Comparison of ENCODE assay signal across 8 mouse cellular contexts in the genomic region with DNA sequence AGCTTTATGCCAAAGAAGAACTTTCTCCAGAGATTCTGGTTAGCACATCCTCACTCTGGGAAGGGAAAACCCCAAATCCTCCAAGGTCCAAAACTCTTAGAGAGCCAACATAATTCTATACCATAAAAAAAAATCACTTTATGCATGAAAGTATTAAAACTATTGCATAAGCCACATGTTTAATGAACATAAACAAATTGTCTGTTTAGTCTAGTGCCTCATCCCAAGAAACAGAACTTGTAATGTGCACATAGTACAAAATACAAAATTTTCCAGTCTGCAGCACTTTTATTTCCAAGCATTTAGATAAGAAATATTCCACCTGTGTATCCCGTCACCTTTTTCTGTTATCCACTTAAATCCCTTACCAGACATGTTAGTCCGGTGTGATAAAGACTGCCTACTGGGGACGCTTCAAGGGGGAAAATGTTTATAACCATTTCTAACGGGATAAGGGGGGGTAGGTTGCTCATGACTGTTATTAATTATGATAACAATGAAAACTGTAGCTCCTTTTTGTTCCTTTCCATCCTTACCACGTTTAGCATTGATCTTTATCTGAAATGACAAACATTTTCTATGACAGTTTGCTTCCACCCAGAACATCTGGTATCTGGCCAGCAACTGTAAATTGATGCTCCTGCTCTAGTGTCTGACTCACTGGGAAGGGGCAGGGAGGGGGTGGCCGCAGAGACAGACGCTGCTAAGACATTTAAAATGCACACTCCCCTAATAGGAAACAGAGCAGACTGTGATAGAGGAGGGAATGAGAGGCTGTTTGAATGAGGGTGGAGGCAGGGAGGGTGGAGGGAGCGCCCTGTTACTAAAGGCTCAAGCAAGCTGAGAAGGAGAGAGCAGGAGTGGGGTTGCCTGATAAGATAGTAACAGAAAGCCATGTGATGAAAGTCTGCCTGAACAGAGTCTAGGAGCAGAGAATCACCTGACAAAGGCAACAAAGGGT.
DNase-seq lines count a peak whose midpoint lies in the region; ATAC-seq lines count a peak whose summit lies in the region.

No protein-coding gene starts in this region.

- H3K4me2 ChIP-seq in heart, embryonic 13.5 days = peak overlapping the region; percentile 48
- peak overlapping the region; percentile 27 for H3K4me2 ChIP-seq in intestine, embryonic 15.5 days (replicated peaks)
- H3K4me2 ChIP-seq in neural tube, embryonic 13.5 days = 0 out of 2 replicates have a peak overlapping the region, but pooled peaks have one; percentile 13

- ATAC-seq in heart, embryonic 13.5 days (ENCODE audit: extremely low read depth, insufficient number of reproducible peaks, low FRiP score, low TSS enrichment) = peak; percentile 80
- ATAC-seq in intestine, embryonic 15.5 days = peak; percentile 91
- ATAC-seq in neural tube, embryonic 13.5 days (ENCODE audit: low read depth) = peak; percentile 72

- 13% methylated on average over 8 of the region's 8 CpGs for WGBS in heart, embryonic 13.5 days
- WGBS in intestine, embryonic 15.5 days = 21% methylated on average over 8 of the region's 8 CpGs
- WGBS in neural tube, embryonic 13.5 days = 45% methylated on average over 8 of the region's 8 CpGs

- H3K9ac ChIP-seq in heart, embryonic 13.5 days = 0 out of 2 replicates have a peak overlapping the region, but pooled peaks have one; percentile 4
- no peak overlapping the region for H3K9ac ChIP-seq in intestine, embryonic 15.5 days
- H3K9ac ChIP-seq in neural tube, embryonic 13.5 days = peak overlapping the region; percentile 26; the same call in 1 of the 2 replicates

- intact Hi-C loops in heart, postnatal 25 days (cut with DNase I) = no loop called here

- H3K27me3 ChIP-seq in heart, embryonic 13.5 days (replicated peaks) = no peaks in the 10 kb centered on the region
- H3K27me3 ChIP-seq in intestine, embryonic 15.5 days (replicated peaks) = no peaks in the 10 kb centered on the region
- H3K27me3 ChIP-seq in neural tube, embryonic 13.5 days = no peaks in the 10 kb centered on the region

- DNase-seq in heart, postnatal 25 days (ENCODE audit: low spot score) = no peak
- peak; percentile 40 for DNase-seq in embryo, embryonic 11.5 days (ENCODE audit: low read depth, low spot score)
- no peak for DNase-seq in right cerebral cortex, adult 18-20 months
- no peak for DNase-seq in kidney, postnatal 14 days
- DNase-seq in cerebellum, postnatal 25 days = no peak

- peak overlapping the region; percentile 71 for H3K27ac ChIP-seq in heart, embryonic 13.5 days (replicated peaks)
- peak overlapping the region; percentile 54 for H3K27ac ChIP-seq in intestine, embryonic 15.5 days
- peak overlapping the region; percentile 59 for H3K27ac ChIP-seq in neural tube, embryonic 13.5 days (replicated peaks)

- H3K36me3 ChIP-seq in heart, embryonic 13.5 days = no peaks in the 10 kb centered on the region
- no peaks in the 10 kb centered on the region for H3K36me3 ChIP-seq in intestine, embryonic 15.5 days
- H3K36me3 ChIP-seq in neural tube, embryonic 13.5 days = no peaks in the 10 kb centered on the region

- no peak overlapping the region for H3K4me3 ChIP-seq in heart, embryonic 13.5 days
- no peak overlapping the region for H3K4me3 ChIP-seq in intestine, embryonic 15.5 days (replicated peaks)
- H3K4me3 ChIP-seq in neural tube, embryonic 13.5 days = no peak overlapping the region

- H3K9me3 ChIP-seq in heart, embryonic 13.5 days = no peaks in the 10 kb centered on the region
- H3K9me3 ChIP-seq in intestine, embryonic 15.5 days = no peaks in the 10 kb centered on the region
- H3K9me3 ChIP-seq in neural tube, embryonic 13.5 days = no peaks in the 10 kb centered on the region

- peaks cover 31% of the 10 kb centered on the region for H3K4me1 ChIP-seq in heart, embryonic 13.5 days
- peaks cover 7% of the 10 kb centered on the region for H3K4me1 ChIP-seq in intestine, embryonic 15.5 days (replicated peaks)
- H3K4me1 ChIP-seq in neural tube, embryonic 13.5 days (replicated peaks) = peaks cover 18% of the 10 kb centered on the region
